Mouse (Mus musculus): ENCODE measurements at regions not wholly inside any gene's neighbourhood (a gene's known extent, or its start where the extent isn't known, plus 50 kb on each side); places are given as distances from the start of the nearest gene placed in this dataset.

GRCm38 (mm10) chr6:118330496-118330895, 88.8 kb downstream of the Bms1 start:
- H3K36me3 ChIP-seq (ENCODE audit: control insufficient read depth, insufficient read depth, low read length), result no peaks in the 10 kb centered on the region
- no peaks in the 10 kb centered on the region for H3K4me1 ChIP-seq (ENCODE audit: control insufficient read depth, insufficient read depth, low read length)
- no peak overlapping the region for H3K27ac ChIP-seq (ENCODE audit: low read depth, low read length)
- no peak for DNase-seq (ENCODE audit: low spot score)
- no peak overlapping the region for H3K4me3 ChIP-seq (ENCODE audit: low read depth, low read length)
- 93% methylated on average over 7 of the region's 7 CpGs for WGBS
- no peaks in the 10 kb centered on the region for H3K9me3 ChIP-seq (replicated peaks; ENCODE audit: control insufficient read depth, low read length)
- no peak for ATAC-seq
- no peak overlapping the region for H3K9ac ChIP-seq (ENCODE audit: low read length)
- no peaks in the 10 kb centered on the region for H3K27me3 ChIP-seq (replicated peaks; ENCODE audit: control insufficient read depth, insufficient read depth, low read length)
- no peak overlapping the region for H3K4me2 ChIP-seq (ENCODE audit: low read length)

- H3K36me3 ChIP-seq (ENCODE audit: control insufficient read depth, insufficient read depth, low read length), result no peaks in the 10 kb centered on the region
- H3K4me2 ChIP-seq (ENCODE audit: low read length), result no peak overlapping the region
- no peaks in the 10 kb centered on the region for H3K27me3 ChIP-seq (replicated peaks; ENCODE audit: control insufficient read depth, insufficient read depth, low read length)
- no peak overlapping the region for H3K4me3 ChIP-seq (ENCODE audit: low read depth, low read length)
- H3K9ac ChIP-seq (ENCODE audit: low read length), result no peak overlapping the region
- WGBS, result 69% methylated on average over 6 of the region's 6 CpGs
- ATAC-seq (no peak), DNase-seq (ENCODE audit: low spot score) (no peak)
- no peak overlapping the region for H3K27ac ChIP-seq (ENCODE audit: low read depth, low read length)
- no peaks in the 10 kb centered on the region for H3K9me3 ChIP-seq (replicated peaks; ENCODE audit: control insufficient read depth, low read length)
- H3K4me1 ChIP-seq (ENCODE audit: control insufficient read depth, insufficient read depth, low read length), result no peaks in the 10 kb centered on the region
Observed at GRCm38 (mm10) chr6:118327458-118327857, 91.8 kb downstream of the Bms1 start.

- H3K9ac ChIP-seq (ENCODE audit: low read length), result no peak overlapping the region
- no peak overlapping the region for H3K4me3 ChIP-seq (ENCODE audit: low read depth, low read length)
- H3K27ac ChIP-seq (ENCODE audit: low read depth, low read length), result no peak overlapping the region
- ATAC-seq (no peak), DNase-seq (ENCODE audit: low spot score) (no peak)
- WGBS, result 96% methylated on average over 1 of the region's 1 CpGs
- H3K4me1 ChIP-seq (ENCODE audit: control insufficient read depth, insufficient read depth, low read length), result no peaks in the 10 kb centered on the region
- no peak overlapping the region for H3K4me2 ChIP-seq (ENCODE audit: low read length)
- no peaks in the 10 kb centered on the region for H3K27me3 ChIP-seq (replicated peaks; ENCODE audit: control insufficient read depth, insufficient read depth, low read length)
- H3K9me3 ChIP-seq (replicated peaks; ENCODE audit: control insufficient read depth, low read length), result no peaks in the 10 kb centered on the region
- no peaks in the 10 kb centered on the region for H3K36me3 ChIP-seq (ENCODE audit: control insufficient read depth, insufficient read depth, low read length)
Observed at GRCm38 (mm10) chr6:118325681-118326080, 93.6 kb downstream of the Bms1 start.

- H3K27me3 ChIP-seq (replicated peaks; ENCODE audit: control insufficient read depth, insufficient read depth, low read length), result no peaks in the 10 kb centered on the region
- ATAC-seq (no peak), DNase-seq (ENCODE audit: low spot score) (no peak)
- 82% methylated on average over 4 of the region's 4 CpGs for WGBS
- H3K9ac ChIP-seq (ENCODE audit: low read length), result no peak overlapping the region
- H3K4me3 ChIP-seq (ENCODE audit: low read depth, low read length), result no peak overlapping the region
- no peak overlapping the region for H3K4me2 ChIP-seq (ENCODE audit: low read length)
- H3K9me3 ChIP-seq (replicated peaks; ENCODE audit: control insufficient read depth, low read length), result no peaks in the 10 kb centered on the region
- no peaks in the 10 kb centered on the region for H3K4me1 ChIP-seq (ENCODE audit: control insufficient read depth, insufficient read depth, low read length)
- no peaks in the 10 kb centered on the region for H3K36me3 ChIP-seq (ENCODE audit: control insufficient read depth, insufficient read depth, low read length)
- no peak overlapping the region for H3K27ac ChIP-seq (ENCODE audit: low read depth, low read length)
Observed at GRCm38 (mm10) chr6:118324559-118324958, 94.7 kb downstream of the Bms1 start.

DNA sequence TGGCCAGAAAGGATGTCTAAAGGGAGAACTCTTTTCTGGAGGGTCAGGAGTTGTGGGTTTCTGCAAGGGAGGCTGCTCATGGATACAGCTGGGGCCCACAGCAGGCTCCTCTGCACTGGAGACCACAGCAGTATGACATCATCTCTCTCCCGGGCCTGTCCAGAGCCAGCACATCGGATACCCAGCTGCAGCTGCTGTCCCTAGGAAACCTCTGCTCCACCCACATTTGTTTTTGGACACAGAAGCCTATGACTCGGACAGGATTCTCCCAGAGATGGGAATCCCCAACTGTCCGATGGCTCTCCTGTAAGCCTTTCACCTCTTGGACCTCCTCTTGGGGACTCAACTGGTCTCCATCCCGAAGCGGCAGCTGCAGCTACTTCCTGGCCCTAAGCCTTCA, 96.2 kb downstream of the Bms1 start:
- Histone ChIP-seq H3K4me2 (ENCODE audit: low read length) (no peak overlapping the region), H3K9me3 (replicated peaks; ENCODE audit: control insufficient read depth, low read length) (no peaks in the 10 kb centered on the region), H3K27me3 (replicated peaks; ENCODE audit: control insufficient read depth, insufficient read depth, low read length) (no peaks in the 10 kb centered on the region), H3K4me1 (ENCODE audit: control insufficient read depth, insufficient read depth, low read length) (no peaks in the 10 kb centered on the region), H3K27ac (ENCODE audit: low read depth, low read length) (no peak overlapping the region), H3K9ac (ENCODE audit: low read length) (no peak overlapping the region), H3K4me3 (ENCODE audit: low read depth, low read length) (no peak overlapping the region), H3K36me3 (ENCODE audit: control insufficient read depth, insufficient read depth, low read length) (no peaks in the 10 kb centered on the region)
- 79% methylated on average over 6 of the region's 6 CpGs for WGBS
- ATAC-seq (no peak), DNase-seq (ENCODE audit: low spot score) (no peak)

GRCm38 (mm10) chr6:118322631-118323030, 96.6 kb downstream of the Bms1 start:
- DNase-seq (ENCODE audit: low spot score) (no peak), ATAC-seq (no peak)
- Histone ChIP-seq H3K9ac (ENCODE audit: low read length) (no peak overlapping the region), H3K4me1 (ENCODE audit: control insufficient read depth, insufficient read depth, low read length) (no peaks in the 10 kb centered on the region), H3K27ac (ENCODE audit: low read depth, low read length) (no peak overlapping the region), H3K27me3 (replicated peaks; ENCODE audit: control insufficient read depth, insufficient read depth, low read length) (no peaks in the 10 kb centered on the region), H3K36me3 (ENCODE audit: control insufficient read depth, insufficient read depth, low read length) (no peaks in the 10 kb centered on the region), H3K9me3 (replicated peaks; ENCODE audit: control insufficient read depth, low read length) (no peaks in the 10 kb centered on the region), H3K4me3 (ENCODE audit: low read depth, low read length) (no peak overlapping the region), H3K4me2 (ENCODE audit: low read length) (no peak overlapping the region)
- WGBS, result 73% methylated on average over 5 of the region's 5 CpGs

GRCm38 (mm10) chr6:118322061-118322460, 97.2 kb downstream of the Bms1 start:
- WGBS, result 91% methylated on average over 6 of the region's 6 CpGs
- no peak for DNase-seq (ENCODE audit: low spot score)

GRCm38 (mm10) chr6:118320021-118320525, 99.2 kb downstream of the Bms1 start:
- H3K4me2 ChIP-seq (ENCODE audit: low read length), result no peak overlapping the region
- no peaks in the 10 kb centered on the region for H3K27me3 ChIP-seq (replicated peaks; ENCODE audit: control insufficient read depth, insufficient read depth, low read length)
- H3K36me3 ChIP-seq (ENCODE audit: control insufficient read depth, insufficient read depth, low read length), result no peaks in the 10 kb centered on the region
- no peaks in the 10 kb centered on the region for H3K4me1 ChIP-seq (ENCODE audit: control insufficient read depth, insufficient read depth, low read length)
- ATAC-seq (no peak), DNase-seq (ENCODE audit: low spot score) (no peak)
- H3K9me3 ChIP-seq (replicated peaks; ENCODE audit: control insufficient read depth, low read length), result no peaks in the 10 kb centered on the region
- no peak overlapping the region for H3K27ac ChIP-seq (ENCODE audit: low read depth, low read length)
- H3K4me3 ChIP-seq (ENCODE audit: low read depth, low read length), result no peak overlapping the region
- 88% methylated on average over 7 of the region's 7 CpGs for WGBS
- no peak overlapping the region for H3K9ac ChIP-seq (ENCODE audit: low read length)

More at GRCm38 (mm10) chr6:118322061-118322460, 97.2 kb downstream of the Bms1 start:
- no peaks in the 10 kb centered on the region for H3K36me3 ChIP-seq (ENCODE audit: control insufficient read depth, insufficient read depth, low read length)
- H3K9ac ChIP-seq (ENCODE audit: low read length), result no peak overlapping the region
- ATAC-seq, result no peak
- no peaks in the 10 kb centered on the region for H3K27me3 ChIP-seq (replicated peaks; ENCODE audit: control insufficient read depth, insufficient read depth, low read length)
- H3K27ac ChIP-seq (ENCODE audit: low read depth, low read length), result no peak overlapping the region
- no peaks in the 10 kb centered on the region for H3K4me1 ChIP-seq (ENCODE audit: control insufficient read depth, insufficient read depth, low read length)
- H3K4me3 ChIP-seq (ENCODE audit: low read depth, low read length), result no peak overlapping the region
- no peak overlapping the region for H3K4me2 ChIP-seq (ENCODE audit: low read length)
- H3K9me3 ChIP-seq (replicated peaks; ENCODE audit: control insufficient read depth, low read length), result no peaks in the 10 kb centered on the region

DNA sequence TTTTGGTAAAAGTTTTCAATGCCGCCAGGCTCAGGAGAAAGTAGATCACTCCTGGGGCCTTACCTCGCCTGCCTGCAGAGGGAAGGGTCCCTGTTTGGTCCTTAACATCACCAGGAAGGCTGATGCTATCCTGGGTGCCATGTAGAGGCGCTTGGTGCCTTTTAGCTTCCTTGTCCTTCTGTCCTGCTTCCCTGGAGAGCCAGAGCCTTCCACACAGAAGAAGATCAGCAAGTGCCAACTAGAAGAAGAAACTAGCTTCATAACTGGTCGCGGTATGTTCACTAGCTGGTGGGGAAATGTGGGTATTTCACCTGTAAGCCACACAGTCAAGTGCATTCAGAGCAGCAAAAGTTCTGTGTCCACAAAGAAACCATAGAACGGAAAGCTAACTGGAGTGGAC, 103.4 kb downstream of the Bms1 start:
- Histone ChIP-seq H3K27ac (ENCODE audit: low read depth, low read length) (no peak overlapping the region), H3K9me3 (replicated peaks; ENCODE audit: control insufficient read depth, low read length) (no peaks in the 10 kb centered on the region), H3K4me3 (ENCODE audit: low read depth, low read length) (no peak overlapping the region), H3K4me2 (ENCODE audit: low read length) (no peak overlapping the region), H3K9ac (ENCODE audit: low read length) (no peak overlapping the region), H3K4me1 (ENCODE audit: control insufficient read depth, insufficient read depth, low read length) (no peaks in the 10 kb centered on the region), H3K36me3 (ENCODE audit: control insufficient read depth, insufficient read depth, low read length) (no peaks in the 10 kb centered on the region), H3K27me3 (replicated peaks; ENCODE audit: control insufficient read depth, insufficient read depth, low read length) (no peaks in the 10 kb centered on the region)
- 91% methylated on average over 6 of the region's 6 CpGs for WGBS
- ATAC-seq (no peak), DNase-seq (ENCODE audit: low spot score) (no peak)

Measured in forebrain, embryonic 14.5 days (tissue).